Mouse (Mus musculus) left cerebral cortex, postnatal 4 days (tissue): ENCODE data around the gene Gad1. TPM values are rescaled to one million over a fixed set of nuclear protein-coding genes. Genes with fewer than 3 reads are reported as not detected.

Experiments
- DNase-seq: peaks from one replicate; pipeline ENCODE4 v3.0.0-alpha.2; 2022
- intact Hi-C: fragments of 180-260 bp; cut with DNase I; formaldehyde crosslinking; loops from one replicate; pipeline ENCODE4 v1.15.1; 2025
- total RNA-seq, 2 experiments: library from RNA; stranded (reverse); gene quantifications; 2 replicates each; pipeline ENCODE4 v1.2.3; 2021

The Gad1 gene
- total RNA-seq, 2 experiments from 2014 or later: 108 to 166 TPM

DNA sequence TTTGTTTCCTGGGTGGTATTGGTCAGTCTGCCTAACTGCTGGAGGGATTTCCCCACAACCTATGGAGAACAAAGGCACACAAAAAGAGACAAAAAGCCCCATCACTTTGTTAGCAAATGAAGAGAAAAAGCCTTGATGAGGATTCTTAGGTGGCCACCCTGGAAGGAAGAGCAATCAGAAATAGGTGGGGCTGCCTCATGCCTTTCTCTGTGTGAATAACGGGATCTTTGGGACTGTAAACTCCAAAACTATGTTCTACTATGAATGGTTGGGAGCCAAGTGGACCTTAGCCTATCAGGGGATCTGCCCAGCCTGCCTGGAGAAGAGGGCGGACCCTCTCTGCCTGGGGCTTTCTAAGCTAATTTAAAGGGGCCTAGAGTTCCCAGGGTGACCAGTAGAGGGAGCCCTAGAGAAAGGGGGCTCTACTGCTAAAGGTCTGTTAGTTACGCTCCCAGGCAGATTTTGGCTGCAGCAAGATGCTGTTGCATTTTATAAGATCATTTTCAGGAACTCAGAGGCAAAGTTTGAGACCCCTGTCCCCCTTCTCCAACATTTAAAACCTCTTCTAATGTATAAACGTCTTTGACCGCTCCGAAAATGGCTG lies 66.5 kb downstream of the Gad1 start:
- no peak for DNase-seq
- intact Hi-C loops: no loop called here

DNA sequence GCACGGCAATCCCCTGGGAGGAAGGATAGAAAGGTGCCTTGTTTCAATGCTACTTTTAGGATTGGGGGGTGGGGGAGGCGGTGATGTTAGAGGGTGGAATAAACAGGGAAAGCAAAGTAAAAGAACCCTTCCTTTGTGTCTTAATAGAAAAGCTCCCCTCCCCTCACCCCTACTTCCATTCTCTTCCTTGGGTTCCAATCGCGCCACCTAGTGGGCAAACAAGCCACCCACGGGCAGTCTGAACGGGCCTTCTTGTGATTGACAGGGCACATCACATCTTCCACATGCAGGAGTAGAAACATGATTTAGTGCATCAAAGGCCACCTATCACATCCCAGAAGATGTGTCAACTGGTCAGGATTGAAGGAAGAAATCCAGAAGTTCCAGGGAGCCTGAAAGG lies 67.4 kb downstream of the Gad1 start:
- intact Hi-C loops: no loop called here
- peak; percentile 71 for DNase-seq

DNA sequence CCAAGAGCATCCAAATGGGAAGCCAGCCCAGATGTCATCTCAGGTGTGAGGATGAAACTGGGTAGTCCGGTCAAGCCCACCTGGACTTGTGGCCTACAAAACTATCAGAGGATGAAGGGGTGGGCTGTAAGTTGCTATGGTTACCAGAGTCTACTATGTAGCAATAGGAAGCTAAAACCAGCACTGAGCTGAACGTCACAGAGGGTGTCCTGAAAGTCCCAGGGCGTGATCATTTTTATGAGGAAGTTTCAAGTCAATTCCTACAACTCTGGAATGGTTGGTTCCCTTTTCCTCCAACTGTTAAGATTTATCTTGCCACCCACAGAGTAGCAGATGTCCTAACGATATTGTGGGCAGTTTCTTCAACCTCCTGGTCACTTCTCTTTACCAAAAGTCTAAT lies 69.4 kb downstream of the Gad1 start:
- intact Hi-C loops: no loop called here
- no peak for DNase-seq

DNA sequence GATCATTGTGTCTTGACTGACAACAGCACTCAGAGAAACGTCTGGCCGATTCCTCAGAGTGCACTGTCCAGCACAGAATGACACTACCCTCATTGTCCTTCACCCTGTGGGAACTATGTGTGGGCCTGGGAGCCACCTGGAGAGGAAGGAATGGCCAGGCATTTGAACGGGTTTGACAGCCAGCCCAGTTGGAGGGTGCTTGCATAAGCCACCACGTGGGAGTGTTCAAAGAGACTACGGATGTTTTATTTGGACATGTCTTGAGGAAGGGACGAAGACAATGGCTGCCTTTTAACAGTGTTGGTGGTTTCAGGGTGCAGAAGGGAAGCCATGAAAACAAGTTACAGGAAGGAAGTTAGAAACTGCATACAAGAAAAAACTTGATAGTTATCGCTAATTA lies 72.9 kb downstream of the Gad1 start:
- no peak for DNase-seq

DNA sequence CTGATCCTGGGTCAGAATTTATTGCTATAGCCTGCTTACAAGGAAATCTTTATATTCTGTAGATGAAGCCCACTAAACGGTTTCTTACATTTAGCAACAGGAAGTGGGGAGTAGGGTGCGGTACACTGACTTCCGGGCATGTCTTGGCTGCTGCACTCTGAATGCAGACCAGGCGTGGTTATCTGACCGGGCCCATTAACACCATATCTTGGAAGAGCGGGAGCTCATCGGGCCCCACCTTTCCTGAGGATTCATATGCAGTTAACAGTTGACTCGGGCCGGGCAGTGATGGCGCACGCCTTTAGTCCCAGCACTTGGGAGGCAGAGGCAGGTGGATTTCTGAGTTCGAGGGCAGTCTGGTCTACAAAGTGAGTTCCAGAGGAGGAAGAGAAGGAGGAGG lies 75.5 kb downstream of the Gad1 start:
- intact Hi-C loops: no loop called here
- no peak for DNase-seq

More for the DNA sequence above, 72.9 kb downstream of the Gad1 start:
- intact Hi-C loops: no loop called here

DNA sequence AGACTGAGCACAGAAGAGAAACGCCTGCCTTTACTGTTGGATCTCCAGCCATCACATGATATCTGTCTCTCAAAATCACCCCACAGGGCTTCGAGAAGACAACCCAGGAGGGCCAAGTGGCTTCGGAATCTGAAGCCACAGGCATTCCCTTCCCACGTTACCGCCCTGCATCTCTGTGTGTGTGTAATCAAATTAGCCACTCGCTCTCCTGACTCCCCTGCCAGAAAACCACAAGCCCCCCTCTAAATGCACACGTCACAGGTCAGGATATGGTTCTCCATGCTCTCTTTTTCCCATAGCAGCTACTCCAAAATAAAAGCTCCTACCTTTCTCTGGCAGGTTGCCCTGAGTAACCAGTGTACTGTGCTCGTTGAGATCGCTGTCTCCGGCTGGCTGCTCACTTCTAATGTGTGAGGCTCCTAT lies 76.5 kb downstream of the Gad1 start:
- peak; percentile 56 for DNase-seq

DNA sequence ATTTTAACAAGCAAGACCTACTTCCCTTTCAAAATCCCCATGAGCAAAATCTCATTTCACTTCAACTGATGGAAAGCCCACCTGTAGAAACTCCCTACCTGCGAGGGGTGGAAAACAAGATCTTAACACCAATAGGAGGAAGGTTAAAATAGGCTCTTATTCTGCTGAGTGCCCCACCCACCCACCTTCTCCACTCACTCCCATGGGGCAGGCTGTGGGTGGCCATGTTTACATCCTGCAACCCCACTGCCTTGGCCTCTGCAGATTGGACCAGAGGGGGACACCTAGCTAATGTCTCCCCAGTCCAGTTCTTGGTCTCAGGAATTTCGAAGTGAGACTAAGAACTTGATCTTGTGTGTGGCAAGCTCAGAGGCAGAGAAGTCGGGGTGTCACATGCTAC lies 77.0 kb downstream of the Gad1 start:
- intact Hi-C loops: no loop called here
- no peak for DNase-seq

More for the DNA sequence above, 76.5 kb downstream of the Gad1 start:
- intact Hi-C loops: no loop called here

DNA sequence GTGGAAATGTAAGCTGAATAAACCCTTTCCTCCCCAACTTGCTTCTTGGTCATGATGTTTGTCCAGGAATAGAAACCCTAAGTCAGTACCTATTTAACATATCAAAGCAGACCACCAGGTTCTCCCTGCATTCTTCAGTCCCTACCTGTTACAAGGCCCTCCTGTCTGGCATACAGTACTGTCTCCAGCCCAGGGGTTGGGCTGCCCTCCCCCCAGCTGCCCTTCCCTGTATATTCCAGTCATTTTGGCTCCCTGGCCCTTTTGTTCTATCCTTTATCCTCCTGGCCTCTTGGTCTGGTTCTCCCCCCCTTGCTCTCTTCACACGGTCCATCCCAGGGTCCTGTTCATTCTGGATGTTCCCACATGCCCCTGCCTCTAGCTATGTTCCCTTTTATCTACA lies 78.4 kb downstream of the Gad1 start:
- intact Hi-C loops: no loop called here
- DNase-seq: no peak

DNA sequence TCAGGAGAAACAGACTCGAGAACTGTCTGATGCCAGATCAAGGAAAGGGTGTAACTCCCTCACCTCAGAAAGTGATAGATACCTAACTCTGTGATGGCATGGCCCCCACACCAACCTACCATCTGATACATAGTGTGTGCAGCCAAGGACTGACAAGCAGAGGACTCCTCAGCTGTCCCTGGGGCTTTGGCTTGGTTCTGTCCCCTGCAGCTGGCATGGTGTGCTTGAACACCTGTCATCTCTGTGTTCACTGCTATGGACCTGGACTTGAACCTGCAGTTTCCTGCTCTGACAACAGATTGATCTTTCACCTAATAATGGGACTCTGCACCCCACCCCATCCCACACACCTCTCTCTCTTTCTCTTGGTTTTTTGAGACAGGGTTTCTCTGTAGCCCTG lies 79.5 kb downstream of the Gad1 start:
- no peak for DNase-seq
- intact Hi-C loops: no loop called here

DNA sequence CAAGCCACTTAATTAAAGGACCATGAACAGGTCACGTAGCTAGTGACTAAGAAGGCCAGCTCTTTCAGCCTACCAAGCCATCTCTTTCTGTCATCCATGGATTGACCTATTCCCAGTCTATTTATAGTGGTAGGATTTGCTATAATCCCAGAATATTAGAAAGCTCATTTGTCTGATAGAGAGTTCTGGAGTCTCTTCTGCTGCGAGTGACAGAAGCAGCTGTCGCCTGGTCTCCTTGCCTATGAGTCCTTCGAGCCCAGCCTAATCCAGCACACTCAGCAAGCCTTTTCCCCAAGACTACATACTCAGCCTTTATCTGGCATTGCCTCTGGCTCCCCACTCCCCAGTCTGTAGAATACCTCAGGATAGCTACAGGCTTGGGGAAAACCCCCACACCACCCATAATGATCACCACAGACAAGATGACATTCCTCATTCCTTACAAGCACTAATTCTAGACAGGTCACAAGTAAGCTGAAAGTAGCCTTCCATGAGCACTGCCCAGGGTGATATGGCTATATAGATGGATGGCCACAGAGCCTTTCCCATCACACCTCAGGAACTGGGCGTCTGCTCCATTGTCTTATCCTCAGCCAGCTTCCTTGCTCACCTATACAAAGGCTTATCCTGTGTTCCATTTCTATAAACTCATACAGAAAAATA lies 81.3 kb downstream of the Gad1 start:
- intact Hi-C loops: no loop called here
- no peak for DNase-seq

DNA sequence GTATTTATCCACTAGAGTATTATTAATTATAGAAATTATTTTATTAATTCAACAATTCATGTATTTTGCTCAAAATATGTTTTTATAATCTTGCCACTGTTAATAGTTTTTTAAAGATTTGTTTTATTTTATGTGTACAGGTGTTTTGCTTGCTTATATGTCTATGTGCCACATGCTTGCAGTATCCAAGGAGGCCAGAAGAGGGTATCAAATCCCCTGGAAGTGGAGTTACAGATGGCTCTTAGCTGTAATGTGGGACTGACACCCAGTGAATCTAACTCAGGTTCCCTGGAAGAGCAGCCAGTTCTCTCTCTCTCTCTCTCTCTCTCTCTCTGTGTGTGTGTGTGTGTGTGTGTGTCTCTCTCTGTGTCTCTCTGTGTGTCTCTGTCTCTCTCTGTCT lies 88.1 kb downstream of the Gad1 start:
- intact Hi-C loops: no loop called here
- DNase-seq: no peak

DNA sequence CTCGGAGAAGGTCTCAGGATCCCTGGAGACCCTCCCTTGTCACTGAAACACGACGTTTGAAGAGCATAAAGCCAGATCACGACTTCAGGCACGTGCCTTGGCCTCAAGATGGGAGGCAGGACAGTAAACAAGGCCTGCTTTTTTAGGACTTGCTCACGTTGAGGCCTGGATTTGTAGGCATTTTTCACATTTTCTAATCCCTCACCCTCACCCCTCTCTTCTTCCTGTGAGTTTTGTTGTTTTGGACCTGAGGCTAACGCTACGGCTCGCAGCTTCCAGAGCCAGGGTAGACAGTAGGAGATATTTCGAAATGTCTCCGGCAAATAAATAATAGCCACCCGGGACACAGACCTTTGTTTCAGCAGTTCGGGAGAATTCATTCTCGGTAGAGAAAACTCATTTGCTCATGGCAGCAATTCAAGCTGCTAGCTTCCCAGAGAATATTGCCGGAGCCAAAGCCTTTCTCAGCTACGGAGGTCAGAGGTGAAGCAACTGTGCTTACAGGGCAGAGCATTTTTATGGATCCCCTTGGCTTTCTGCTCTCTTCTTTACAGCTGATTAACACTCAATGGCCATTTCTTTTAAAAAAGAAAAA lies 90.2 kb downstream of the Gad1 start:
- intact Hi-C loops: no loop called here
- no peak for DNase-seq

DNA sequence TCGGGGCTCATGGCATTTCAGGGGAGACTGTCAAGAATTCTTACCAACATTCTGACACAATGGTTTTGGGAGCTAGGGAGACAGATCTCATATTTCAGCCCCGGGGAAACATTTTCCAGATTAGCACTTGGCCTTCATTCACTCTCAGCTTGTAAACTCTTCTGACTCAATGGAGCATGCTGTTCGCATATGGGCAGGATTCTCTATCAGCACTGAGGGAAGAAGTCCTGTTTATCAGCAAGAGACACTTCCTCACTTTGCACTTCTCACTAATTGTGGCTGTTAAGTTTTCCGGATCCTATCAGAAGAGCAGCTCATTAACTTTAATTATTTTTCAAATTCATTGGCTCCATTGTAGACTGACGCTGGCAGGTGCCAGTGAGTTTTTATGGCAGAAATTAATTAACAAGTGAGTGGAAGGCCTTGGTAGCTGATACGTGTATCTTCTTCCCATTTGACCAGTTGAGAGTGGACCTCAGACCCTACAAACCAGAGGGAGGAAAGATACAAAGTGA lies 92.5 kb downstream of the Gad1 start:
- intact Hi-C loops: no loop called here
- no peak for DNase-seq

DNA sequence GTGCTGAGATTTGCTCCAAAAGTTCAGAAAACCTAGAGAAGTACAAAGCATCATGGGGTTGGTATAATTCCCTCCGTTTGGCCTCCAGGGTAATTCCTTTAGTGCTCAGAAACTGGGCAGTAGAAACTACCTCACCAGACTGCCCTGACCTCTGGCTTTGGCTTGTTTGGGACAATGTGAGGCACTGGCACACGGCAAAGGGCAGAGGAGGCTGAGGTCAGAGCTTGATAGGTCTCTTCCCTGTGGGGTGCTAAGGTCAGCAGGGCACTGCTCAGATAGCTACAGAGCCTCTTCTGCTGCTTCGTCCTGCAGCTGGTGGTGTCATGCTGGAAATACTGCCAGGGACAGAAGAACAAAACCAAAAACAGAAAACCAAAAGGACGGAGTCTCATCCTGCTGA lies 94.8 kb downstream of the Gad1 start:
- intact Hi-C loops: no loop called here
- no peak for DNase-seq

DNA sequence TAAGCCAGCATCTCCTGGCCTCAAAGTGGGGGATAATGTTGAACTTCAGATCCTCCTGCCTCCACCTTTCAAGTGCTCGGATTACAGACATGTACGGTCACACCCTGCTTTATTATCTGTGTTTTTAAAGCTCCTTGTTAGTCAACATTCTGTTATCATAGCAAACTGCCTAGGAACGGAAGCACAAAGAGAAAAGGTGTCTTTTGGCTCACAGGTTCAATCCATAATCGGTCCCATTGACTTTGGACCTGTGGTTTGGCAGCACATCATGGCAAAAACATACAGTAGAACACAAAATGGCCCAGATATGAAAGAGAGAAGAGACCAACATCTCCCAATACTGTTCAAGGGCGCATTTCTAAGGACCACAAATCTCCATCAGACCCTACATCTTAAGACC lies 95.4 kb downstream of the Gad1 start:
- intact Hi-C loops: no loop called here
- no peak for DNase-seq

DNA sequence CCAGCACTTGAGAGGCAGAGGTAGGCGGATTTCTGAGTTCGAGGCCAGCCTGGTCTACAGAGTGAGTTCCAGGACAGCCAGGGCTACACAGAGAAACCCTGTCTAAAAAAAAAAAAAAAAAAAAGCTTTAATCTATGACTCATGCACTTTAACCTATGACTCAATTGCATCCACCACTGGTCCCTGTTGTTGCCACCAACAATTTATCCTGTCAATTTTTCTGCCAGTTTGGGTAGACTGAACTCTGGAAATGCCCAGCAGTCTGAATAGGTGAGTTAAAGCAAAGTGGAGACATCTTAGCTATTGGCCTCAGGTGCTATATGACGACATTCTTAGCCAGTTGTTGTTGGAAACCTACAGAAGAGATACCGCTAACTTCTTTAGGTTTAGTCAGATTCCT lies 96.6 kb downstream of the Gad1 start:
- DNase-seq: no peak
- intact Hi-C loops: no loop called here

Other genes with a start within 250 kb of the Gad1 start
- gene Sp5, start 78.1 kb upstream of the Gad1 start, total RNA-seq: 1 to 10 TPM; 2.0 to 2.7 TPM
- 1 to 10 TPM; 1.6 to 3.9 TPM for gene Erich2, start 44.3 kb upstream of the Gad1 start, total RNA-seq
- gene Gorasp2, start 108.5 kb downstream of the Gad1 start, total RNA-seq: 10 to 100 TPM; 97.4 to 98.8 TPM
- 1 to 10 TPM; 1.4 to 1.7 TPM for gene Gm26558, start 109.0 kb downstream of the Gad1 start, total RNA-seq